Mouse (Mus musculus) MEL (cell line): ENCODE data around the gene Cul4a. TPM values are rescaled to one million over a fixed set of nuclear protein-coding genes. Genes with fewer than 3 reads are reported as not detected.
A peak's percentile ranks its signal among the peaks of the same experiment; 100 is the strongest.

Experiments
- DNase-seq: peaks from one replicate; pipeline ENCODE4 v3.0.0; 2011; ENCODE audit warnings: low read depth, low spot score
- H3K27ac ChIP-seq: 2 replicates; pipeline ENCODE4 v1.5.1; 2012; ENCODE audit warnings: low read depth, mild to moderate bottlenecking, control low read depth, low read length, moderate library complexity; ENCODE audit not compliant: control insufficient read depth
- H3K27me3 ChIP-seq, 2 experiments: fragments of 150-350 bp in 1 of 2; sonication (generic) in 1 of 2; 2 replicates each; pipeline ENCODE4 v1.6.1; 2012; ENCODE audit warnings: low read length in 2 of 2, mild to moderate bottlenecking in 2 of 2, improper control_type of control experiment in 1 of 2, moderate library complexity in 1 of 2; ENCODE audit not compliant: insufficient read depth in 2 of 2, control insufficient read depth in 1 of 2
- H3K36me3 ChIP-seq, 2 experiments: 2 replicates each; pipeline ENCODE4 v1.6.1; 2012 to 2014; ENCODE audit warnings: low read length in 2 of 2, improper control_type of control experiment in 1 of 2, inconsistent platforms in 1 of 2, mild to moderate bottlenecking in 1 of 2; ENCODE audit not compliant: insufficient read depth in 2 of 2, control insufficient read depth in 1 of 2
- H3K4me1 ChIP-seq, 2 experiments: fragments of 150-350 bp in 1 of 2; sonication (generic) in 1 of 2; 2 replicates each; pipeline ENCODE4 v1.6.1; 2012; ENCODE audit warnings: low read length in 2 of 2, improper control_type of control experiment in 1 of 2, mild to moderate bottlenecking in 1 of 2; ENCODE audit not compliant: insufficient read depth in 2 of 2, control insufficient read depth in 1 of 2
- H3K4me3 ChIP-seq, 2 experiments: fragments of 150-350 bp in 1 of 2; sonication (generic) in 1 of 2; 2 replicates each; pipeline ENCODE4 v1.5.1; 2012; ENCODE audit warnings: low read depth in 2 of 2, low read length in 2 of 2, mild to moderate bottlenecking in 2 of 2, moderate library complexity in 2 of 2, control low read depth in 1 of 2, improper control_type of control experiment in 1 of 2; ENCODE audit not compliant: control insufficient read depth in 1 of 2, insufficient read depth in 1 of 2
- H3K79me2 ChIP-seq: 2 replicates; pipeline ENCODE4 v1.6.1; 2012; ENCODE audit warnings: mild to moderate bottlenecking, low read length, moderate library complexity; ENCODE audit not compliant: control insufficient read depth, poor library complexity, insufficient read depth
- H3K9ac ChIP-seq: 2 replicates; pipeline ENCODE4 v1.6.1; 2012; ENCODE audit warnings: low read depth, mild to moderate bottlenecking, control low read depth, low read length, moderate library complexity; ENCODE audit not compliant: control insufficient read depth, poor library complexity, severe bottlenecking
- H3K9me3 ChIP-seq: fragments of 150-350 bp; sonication (generic); replicated peaks from 2 replicates; pipeline ENCODE4 v1.6.1; 2012; ENCODE audit warnings: mild to moderate bottlenecking, low read length, improper control_type of control experiment, moderate library complexity; ENCODE audit not compliant: insufficient read depth
- BHLHE40 ChIP-seq: IDR thresholded peaks from 2 replicates; pipeline ENCODE4 v1.6.1; 2012; ENCODE audit warnings: low read depth, mild to moderate bottlenecking, inconsistent platforms, low read length, improper control_type of control experiment, borderline replicate concordance
- CTCF ChIP-seq, 3 experiments: IDR thresholded peaks in 2 of 3; conservative IDR thresholded peaks in 1 of 3; 2 replicates each; pipeline ENCODE4 v1.5.1; 2011 to 2012; ENCODE audit warnings: low read length in 3 of 3, low read depth in 2 of 3, mild to moderate bottlenecking in 2 of 3, improper control_type of control experiment in 1 of 3, inconsistent platforms in 1 of 3, mixed read lengths in 1 of 3, moderate library complexity in 1 of 3; ENCODE audit not compliant: control insufficient read depth in 1 of 3, insufficient read depth in 1 of 3, poor library complexity in 1 of 3, severe bottlenecking in 1 of 3
- E2F4 ChIP-seq: IDR thresholded peaks from 2 replicates; pipeline ENCODE4 v1.6.1; 2011; ENCODE audit warnings: low read depth, low read length, improper control_type of control experiment, borderline replicate concordance
- ELF1 ChIP-seq: IDR thresholded peaks from 2 replicates; pipeline ENCODE4 v1.6.1; 2014; ENCODE audit warnings: low read depth, mild to moderate bottlenecking, inconsistent platforms, low read length, improper control_type of control experiment, moderate library complexity
- EP300 ChIP-seq, 2 experiments: IDR thresholded peaks; 2 replicates each; pipeline ENCODE4 v1.6.1; 2011; ENCODE audit warnings: improper control_type of control experiment in 2 of 2, low read length in 2 of 2, low read depth in 1 of 2, mild to moderate bottlenecking in 1 of 2
- GABPA ChIP-seq: IDR thresholded peaks from 2 replicates; pipeline ENCODE4 v1.6.1; 2012; ENCODE audit warnings: low read depth, mild to moderate bottlenecking, inconsistent platforms, low read length, improper control_type of control experiment, moderate library complexity
- GATA1 ChIP-seq: IDR thresholded peaks from 2 replicates; pipeline ENCODE4 v1.6.1; 2011; ENCODE audit warnings: low read depth, low read length, improper control_type of control experiment
- HCFC1 ChIP-seq: IDR thresholded peaks from 2 replicates; pipeline ENCODE4 v1.6.1; 2012; ENCODE audit warnings: low read depth, mild to moderate bottlenecking, inconsistent platforms, low read length, improper control_type of control experiment, moderate library complexity
- KAT2A ChIP-seq: conservative IDR thresholded peaks from 2 replicates; pipeline ENCODE4 v1.6.1; 2012; ENCODE audit warnings: low read depth, low read length, improper control_type of control experiment, inconsistent platforms
- MAFK ChIP-seq: IDR thresholded peaks from 2 replicates; pipeline ENCODE4 v1.6.1; 2011; ENCODE audit warnings: low read depth, mild to moderate bottlenecking, low read length, improper control_type of control experiment, borderline replicate concordance
- MAX ChIP-seq: IDR thresholded peaks from 2 replicates; pipeline ENCODE4 v1.6.1; 2011; ENCODE audit warnings: low read length, improper control_type of control experiment
- MEF2A ChIP-seq: IDR thresholded peaks from 2 replicates; pipeline ENCODE4 v1.6.1; 2014; ENCODE audit warnings: low read depth, mild to moderate bottlenecking, inconsistent platforms, low read length, improper control_type of control experiment; ENCODE audit not compliant: poor library complexity, insufficient replicate concordance, severe bottlenecking; ENCODE audit errors: extremely low read depth
- MXI1 ChIP-seq: IDR thresholded peaks from 2 replicates; pipeline ENCODE4 v1.6.1; 2011; ENCODE audit warnings: mild to moderate bottlenecking, low read depth, low read length, improper control_type of control experiment
- MYB ChIP-seq: IDR thresholded peaks from 2 replicates; pipeline ENCODE4 v1.6.1; 2011; ENCODE audit warnings: mild to moderate bottlenecking, low read depth, low read length, improper control_type of control experiment
- NELFE ChIP-seq: IDR thresholded peaks from 2 replicates; pipeline ENCODE4 v1.6.1; 2011; ENCODE audit warnings: low read depth, low read length, improper control_type of control experiment
- POLR2A ChIP-seq, 2 experiments: IDR thresholded peaks; 2 replicates each; pipeline ENCODE4 v1.6.1; 2011 to 2012; ENCODE audit warnings: low read length in 2 of 2, mild to moderate bottlenecking in 2 of 2, control low read depth in 1 of 2, improper control_type of control experiment in 1 of 2, low read depth in 1 of 2, moderate library complexity in 1 of 2; ENCODE audit not compliant: control insufficient read depth in 1 of 2, insufficient read depth in 1 of 2, poor library complexity in 1 of 2
- POLR2AphosphoS2 ChIP-seq: IDR thresholded peaks from 2 replicates; pipeline ENCODE4 v1.6.1; 2011; ENCODE audit warnings: low read length, improper control_type of control experiment
- RAD21 ChIP-seq: IDR thresholded peaks from 2 replicates; pipeline ENCODE4 v1.6.1; 2011; ENCODE audit warnings: mild to moderate bottlenecking, low read depth, low read length, improper control_type of control experiment
- RCOR1 ChIP-seq: IDR thresholded peaks from 2 replicates; pipeline ENCODE4 v1.6.1; 2012; ENCODE audit warnings: low read depth, mild to moderate bottlenecking, inconsistent platforms, low read length, improper control_type of control experiment
- SIN3A ChIP-seq: IDR thresholded peaks from 2 replicates; pipeline ENCODE4 v1.6.1; 2012; ENCODE audit warnings: low read length, improper control_type of control experiment, inconsistent platforms
- TBP ChIP-seq: IDR thresholded peaks from 2 replicates; pipeline ENCODE4 v1.8.0; 2011; ENCODE audit warnings: low read depth, low read length, improper control_type of control experiment
- USF1 ChIP-seq: IDR thresholded peaks from 2 replicates; pipeline ENCODE4 v1.6.1; 2014; ENCODE audit warnings: low read depth, mild to moderate bottlenecking, inconsistent platforms, low read length, improper control_type of control experiment, moderate library complexity
- USF2 ChIP-seq, 2 experiments: IDR thresholded peaks; 2 replicates each; pipeline ENCODE4 v1.6.1; 2011 to 2012; ENCODE audit warnings: improper control_type of control experiment in 2 of 2, low read length in 2 of 2, borderline replicate concordance in 1 of 2, inconsistent platforms in 1 of 2, low read depth in 1 of 2, mild to moderate bottlenecking in 1 of 2; ENCODE audit not compliant: insufficient read depth in 1 of 2
- ZKSCAN1 ChIP-seq: IDR thresholded peaks from 2 replicates; pipeline ENCODE4 v1.6.1; 2012; ENCODE audit warnings: low read depth, mild to moderate bottlenecking, inconsistent platforms, low read length, improper control_type of control experiment, moderate library complexity
- ZNF384 ChIP-seq: IDR thresholded peaks from 2 replicates; pipeline ENCODE4 v1.6.1; 2012; ENCODE audit warnings: low read depth, mild to moderate bottlenecking, inconsistent platforms, low read length, improper control_type of control experiment
- polyA plus RNA-seq, 2 experiments: library from polyadenylated mRNA; stranded (reverse) in 1 of 2; unstranded in 1 of 2; fragments of >175 nt in 1 of 2; fragments of >200 nt in 1 of 2; gene quantifications; 2 replicates each; pipeline versions ENCODE4 v1.2.1 to v1.2.4; 2012; ENCODE audit warnings: low replicate concordance in 2 of 2, low read depth in 1 of 2; ENCODE audit not compliant: insufficient read length in 2 of 2, insufficient read depth in 1 of 2, missing spikeins in 1 of 2
- total RNA-seq: library from RNA; depleted of rRNA; stranded (reverse); fragments of 300-350 nt; gene quantifications from 2 replicates; pipeline ENCODE4 v1.2.3, GENCODE M21; 2012

The Cul4a gene
- total and polyA plus RNA-seq, 3 experiments = 56.2 to 131 (median 81.4) TPM

GRCm38 (mm10) chr8:13159377-13159881, 54.0 kb downstream of the Cul4a start:
- Histone ChIP-seq H3K27ac (peak overlapping the region; percentile 35), H3K27me3 (no peaks in the 10 kb centered on the region), H3K36me3 (peaks cover 3 to 36% of the 10 kb centered on the region in 2 experiments; a peak in 3 of 4 replicates), H3K4me3 (peak overlapping the region; percentile 76 to 92), H3K9ac (peak overlapping the region; percentile 93), H3K9me3 (no peaks in the 10 kb centered on the region), H3K79me2 (peaks cover 49% of the 10 kb centered on the region), H3K4me1 (peaks cover 17 to 26% of the 10 kb centered on the region in 2 experiments)
- peak; percentile 56 for DNase-seq
- TF ChIP-seq MYB (no peak), MEF2A (no peak), TBP (no peak), POLR2A (IDR thresholded peaks at IDR 0.05; ENCODE audit: control insufficient read depth in 1 of 2, insufficient read depth in 1 of 2, low read depth in 1 of 2, low read length in 2 of 2, poor library complexity in 1 of 2) (0 out of 4 replicates have a peak, but pooled peaks of 1 of the 2 experiments have one; percentile 62), POLR2AphosphoS2 (no peak), BHLHE40 (no peak), MXI1 (no peak), USF1 (no peak), E2F4 (no peak), RCOR1 (no peak), EP300 (IDR thresholded peaks at IDR 0.05; ENCODE audit: low read depth in 1 of 2, low read length in 2 of 2) (no peak), MAFK (no peak), ZKSCAN1 (no peak), KAT2A (no peak), HCFC1 (no peak; the same call in 1 of the 2 replicates), GATA1 (no peak), USF2 (IDR thresholded peaks at IDR 0.05; ENCODE audit: borderline replicate concordance in 1 of 2, insufficient read depth in 1 of 2, low read depth in 1 of 2, low read length in 2 of 2) (0 out of 4 replicates have a peak, but pooled peaks of 1 of the 2 experiments have one; percentile 0), GABPA (no peak)

- TF ChIP-seq MXI1 (no peak), SIN3A (no peak), MYB (no peak), USF2 (IDR thresholded peaks at IDR 0.05; ENCODE audit: borderline replicate concordance in 1 of 2, insufficient read depth in 1 of 2, low read depth in 1 of 2, low read length in 2 of 2) (no peak), ELF1 (no peak), ZKSCAN1 (no peak), MAX (no peak), BHLHE40 (no peak), ZNF384 (no peak), USF1 (no peak), CTCF (IDR thresholded peaks at IDR 0.05 in 2 of 3, conservative IDR thresholded peaks at IDR 0.05 in 1 of 3; ENCODE audit: control insufficient read depth in 1 of 3, insufficient read depth in 1 of 3, low read depth in 2 of 3, low read length in 3 of 3, poor library complexity in 1 of 3, severe bottlenecking in 1 of 3) (no peak), NELFE (no peak), POLR2AphosphoS2 (no peak), RAD21 (no peak), POLR2A (IDR thresholded peaks at IDR 0.05; ENCODE audit: control insufficient read depth in 1 of 2, insufficient read depth in 1 of 2, low read depth in 1 of 2, low read length in 2 of 2, poor library complexity in 1 of 2) (no peak)
- Histone ChIP-seq H3K4me1 (peaks cover 17 to 26% of the 10 kb centered on the region in 2 experiments), H3K9ac (peak overlapping the region; percentile 93), H3K4me3 (peak overlapping the region; percentile 76 to 92), H3K9me3 (no peaks in the 10 kb centered on the region), H3K36me3 (peaks cover 7 to 36% of the 10 kb centered on the region in 2 experiments), H3K27me3 (no peaks in the 10 kb centered on the region), H3K27ac (no peak overlapping the region), H3K79me2 (peaks cover 58% of the 10 kb centered on the region)
- DNase-seq = no peak
Measured at GRCm38 (mm10) chr8:13160691-13161090, 55.3 kb downstream of the Cul4a start.
